In the genomic region with DNA sequence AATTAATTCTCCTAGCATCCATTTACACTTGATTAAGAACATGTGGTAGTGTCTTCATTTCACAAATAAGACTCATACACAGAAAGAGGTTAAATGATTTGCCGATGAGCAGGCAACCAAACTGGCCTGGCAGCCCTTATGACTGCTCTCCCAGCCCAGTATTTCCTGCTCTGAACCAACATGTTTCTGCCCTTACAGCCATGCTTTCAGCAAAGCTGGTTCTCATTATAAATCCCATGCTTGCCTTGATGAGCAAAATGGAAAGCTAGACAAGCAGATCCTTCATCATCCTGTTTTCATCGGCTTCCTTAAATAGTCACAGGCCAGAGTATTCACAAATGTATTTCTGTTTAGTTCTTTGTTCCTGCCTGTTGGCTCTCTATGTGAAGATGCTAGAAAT, we compare ENCODE assay signal across 17 mouse cellular contexts.
"Had no signal": no experiment of that assay in that cellular context is flagged by ENCODE, and none has a peak within 500 bp of the region (broad histone marks: within the 10 kb centered on the region; RNA-seq: fewer than 3 reads in every experiment).

No protein-coding gene starts in this region.

- H3K4me3 ChIP-seq: kidney, embryonic 15.5 days; limb, embryonic 13.5 days; liver, embryonic 12.5 days; megakaryocyte, embryonic 14.5 days; midbrain, embryonic 12.5 days; neural tube, embryonic 13.5 days; stomach, embryonic 15.5 days had no signal

- H3K27me3 ChIP-seq: kidney, embryonic 15.5 days; limb, embryonic 13.5 days; liver, embryonic 12.5 days; midbrain, embryonic 12.5 days; neural tube, embryonic 13.5 days; stomach, embryonic 15.5 days had no signal

- H3K9ac ChIP-seq: kidney, embryonic 15.5 days; limb, embryonic 13.5 days; liver, embryonic 12.5 days; lung, embryonic 14.5 days; midbrain, embryonic 12.5 days; neural tube, embryonic 13.5 days; stomach, embryonic 15.5 days had no signal

- H3K4me2 ChIP-seq: kidney, embryonic 15.5 days; limb, embryonic 13.5 days; liver, embryonic 12.5 days; lung, embryonic 14.5 days; midbrain, embryonic 12.5 days; neural tube, embryonic 13.5 days; stomach, embryonic 15.5 days had no signal

- ATAC-seq: liver, embryonic 12.5 days; midbrain, embryonic 16.5 days had no signal

- H3K4me1 ChIP-seq: kidney, embryonic 15.5 days; limb, embryonic 13.5 days; liver, embryonic 12.5 days; megakaryocyte, embryonic 14.5 days; midbrain, embryonic 12.5 days; neural tube, embryonic 13.5 days; stomach, embryonic 15.5 days had no signal

- H3K27ac ChIP-seq: kidney, embryonic 15.5 days; limb, embryonic 13.5 days; liver, embryonic 12.5 days; midbrain, embryonic 12.5 days; neural tube, embryonic 13.5 days; stomach, embryonic 15.5 days had no signal

- H3K36me3 ChIP-seq: kidney, embryonic 15.5 days; limb, embryonic 13.5 days; liver, embryonic 12.5 days; midbrain, embryonic 12.5 days; neural tube, embryonic 13.5 days; stomach, embryonic 15.5 days had no signal

- DNase-seq: kidney, adult 2 months; kidney, postnatal 14 days; lung, embryonic 14.5 days; lung, postnatal 10 days; lung, postnatal 4 days; right cerebral cortex, postnatal 4 days; spleen, adult 18-20 months; thymus, adult 2 months; thymus, postnatal 25 days had no signal

- H3K9me3 ChIP-seq: kidney, embryonic 15.5 days; limb, embryonic 13.5 days; liver, embryonic 12.5 days; megakaryocyte, embryonic 14.5 days; midbrain, embryonic 12.5 days; neural tube, embryonic 13.5 days; stomach, embryonic 15.5 days had no signal
